Mouse (Mus musculus) C2C12 (cell line): ENCODE results near the gene Med7.

ENCODE experiments used
- CEBPB ChIP-seq: IDR thresholded peaks from one replicate; pipeline ENCODE4 v1.6.1; 2011; ENCODE audit warnings: low read depth, mild to moderate bottlenecking, control low read depth, moderate library complexity
- CTCF ChIP-seq: IDR thresholded peaks from one replicate; pipeline ENCODE4 v1.5.1; 2011; ENCODE audit not compliant: control insufficient read depth, insufficient read depth, insufficient read length
- MAX ChIP-seq: IDR thresholded peaks from one replicate; pipeline ENCODE4 v1.6.1; 2011; ENCODE audit warnings: mild to moderate bottlenecking, control low read depth
- MYOD1 ChIP-seq: IDR thresholded peaks from one replicate; pipeline ENCODE4 v1.6.1; 2011; ENCODE audit warnings: low read depth; ENCODE audit not compliant: control insufficient read depth, insufficient read length
- USF1 ChIP-seq: IDR thresholded peaks from one replicate; pipeline ENCODE4 v1.6.1; 2011; ENCODE audit warnings: low read depth, mild to moderate bottlenecking, control low read depth, moderate library complexity

DNA sequence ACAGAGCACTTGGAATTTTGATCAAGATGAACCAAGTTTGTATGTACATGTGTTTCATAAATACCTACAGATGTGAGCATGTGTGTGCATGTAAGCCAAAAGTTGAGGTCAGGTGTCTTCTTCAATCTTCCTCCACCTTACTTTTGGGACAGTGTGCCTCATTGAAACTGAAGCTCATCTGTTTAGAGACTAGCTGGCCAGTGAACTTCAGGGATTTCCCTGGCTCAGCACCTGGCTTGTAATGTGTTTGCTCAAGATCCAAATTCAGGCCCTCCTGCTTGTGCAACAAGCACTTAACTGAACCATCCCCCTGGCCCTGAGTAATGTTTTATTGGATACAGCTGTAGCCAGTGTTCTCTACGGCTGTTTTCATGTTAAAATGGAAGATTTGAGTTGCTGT is 18.3 kb upstream of the Med7 start:
- no peak for TF ChIP-seq USF1
- no peak for TF ChIP-seq CEBPB
- TF ChIP-seq CTCF, result no peak
- no peak for TF ChIP-seq MAX
- no peak for TF ChIP-seq MYOD1
